Mouse (Mus musculus) brain, embryonic 14.5 days (tissue): Measurements from ENCODE around the gene Frmd4b. TPM values are rescaled to one million over a fixed set of nuclear protein-coding genes. Genes with fewer than 3 reads are reported as not detected.

Experiments
- DNase-seq: peaks from one replicate; pipeline ENCODE4 v3.0.0-alpha.2; 2011; ENCODE audit warnings: low read depth
- CTCF ChIP-seq: fragments of 200-500 bp; IDR thresholded peaks from 2 replicates; pipeline ENCODE4 v1.5.1; 2012; ENCODE audit warnings: inconsistent platforms, mild to moderate bottlenecking, moderate library complexity, borderline replicate concordance; ENCODE audit not compliant: insufficient read depth, insufficient read length; ENCODE audit errors: extremely low read depth
- POLR2A ChIP-seq: fragments of 200-500 bp; IDR thresholded peaks from 2 replicates; pipeline ENCODE4 v1.6.1; 2012; ENCODE audit warnings: mild to moderate bottlenecking, inconsistent platforms, borderline replicate concordance; ENCODE audit not compliant: poor library complexity, insufficient read depth, insufficient read length, severe bottlenecking; ENCODE audit errors: extremely low read depth
- polyA plus RNA-seq: library from polyadenylated mRNA; depleted of rRNA; stranded (reverse); fragments of >200 nt; gene quantifications from 2 replicates; pipeline ENCODE4 v1.2.3, GENCODE M21; 2012

Frmd4b gene
- polyA plus RNA-seq, 1 experiment = 32.7 TPM

DNA sequence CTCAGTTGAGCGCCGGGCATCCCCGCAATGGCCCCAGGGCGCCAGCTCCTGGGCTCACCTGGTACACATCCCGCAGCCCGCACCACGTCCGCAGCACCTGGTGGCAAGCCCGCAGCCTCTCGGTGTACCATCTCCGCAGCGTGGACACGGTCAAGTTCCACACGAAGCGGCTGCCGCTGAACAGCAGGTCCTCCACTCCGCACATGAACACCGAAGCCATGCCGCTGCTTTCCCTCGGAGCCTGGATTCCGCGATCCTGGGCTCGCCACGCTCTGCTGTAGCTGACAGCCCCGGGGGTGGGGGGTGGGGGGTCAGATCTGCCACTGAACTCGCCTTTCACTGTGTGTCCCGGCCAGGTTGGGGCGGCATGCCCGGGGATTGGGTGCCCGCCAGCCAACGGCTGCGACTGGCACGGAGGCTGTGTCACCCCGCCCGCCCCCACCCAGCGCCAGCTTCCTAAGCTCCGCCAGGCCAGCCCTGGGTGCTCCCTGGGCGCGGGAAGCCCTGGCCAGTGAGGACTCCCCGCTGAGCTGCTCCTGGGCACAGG, 129.7 kb downstream of the Frmd4b start:
- TF ChIP-seq POLR2A = no peak
- TF ChIP-seq CTCF = no peak
- peak; percentile 65 for DNase-seq

DNA sequence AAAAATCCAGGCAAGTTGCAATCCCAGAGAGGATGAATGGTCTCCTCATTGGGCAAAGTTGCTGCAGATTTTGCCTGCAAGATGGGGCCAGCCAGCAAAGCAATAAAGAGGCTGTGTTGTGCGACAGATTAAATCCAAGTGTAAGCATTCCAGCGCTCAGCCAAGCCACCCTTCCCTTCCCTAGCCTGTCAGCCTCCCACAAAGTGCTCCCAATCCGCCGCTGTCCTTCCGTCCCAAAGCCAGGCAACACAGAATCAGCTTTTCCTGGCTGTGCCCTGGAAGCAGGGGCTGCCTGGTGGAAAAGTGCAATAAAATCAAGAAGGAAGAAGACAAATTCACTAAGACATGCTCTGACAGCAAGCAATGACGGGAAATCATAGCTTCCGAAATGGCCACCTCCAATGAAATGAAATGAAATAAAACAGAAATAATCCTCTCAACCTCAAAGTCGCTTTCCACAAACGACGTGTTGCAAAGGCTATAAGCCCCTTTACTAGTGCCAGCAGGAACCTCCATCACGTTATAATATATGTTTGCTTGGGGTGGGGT, 130.5 kb downstream of the Frmd4b start:
- peak; percentile 38 for DNase-seq
- TF ChIP-seq POLR2A (no peak), CTCF (no peak)

DNA sequence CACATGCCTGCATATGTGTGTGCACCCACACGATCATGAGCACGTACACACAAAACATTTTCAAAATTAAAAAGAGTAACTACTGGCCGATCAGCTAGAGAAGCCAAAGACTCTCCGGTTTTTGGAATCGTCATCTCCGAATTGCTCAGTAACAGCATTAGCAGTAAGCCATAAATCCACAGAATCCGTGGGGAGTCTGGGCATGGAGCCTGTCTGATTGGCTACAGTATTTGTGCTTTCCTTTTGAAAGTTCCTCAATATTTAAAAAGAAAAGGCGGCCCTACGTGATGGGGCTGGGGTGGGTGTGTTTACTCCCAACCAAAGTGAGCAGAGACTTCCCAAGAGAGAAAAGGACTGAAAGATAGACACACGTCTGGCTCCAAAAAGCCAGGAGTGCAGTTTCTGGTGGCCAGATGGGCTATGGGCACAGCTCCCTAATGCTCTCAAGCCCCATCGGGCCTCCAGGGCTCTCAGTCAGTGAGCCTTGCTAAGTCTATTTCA, 131.4 kb downstream of the Frmd4b start:
- no peak for DNase-seq

DNA sequence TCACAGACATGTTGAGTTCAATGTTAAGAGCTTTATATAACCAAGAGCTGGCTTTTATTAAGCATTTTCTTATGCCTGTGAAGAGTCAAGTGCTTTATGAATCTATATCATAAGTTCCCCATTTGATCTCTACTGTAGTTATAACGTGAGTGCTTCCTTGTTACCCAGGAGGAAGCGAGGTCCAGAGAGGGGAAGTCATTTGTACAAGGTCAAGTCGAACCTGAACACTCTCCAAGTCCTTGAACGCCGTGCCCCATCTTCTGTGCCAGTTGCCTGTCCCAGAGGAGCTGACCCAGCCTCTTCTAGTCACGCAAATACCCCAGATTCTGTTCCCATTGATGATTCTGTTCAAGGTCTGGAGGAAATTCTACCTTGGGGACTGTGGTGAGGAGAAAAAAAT, 135.4 kb downstream of the Frmd4b start:
- TF ChIP-seq POLR2A (no peak), CTCF (no peak)
- no peak for DNase-seq

More for the DNA sequence above, 131.4 kb downstream of the Frmd4b start:
- TF ChIP-seq CTCF = no peak
- TF ChIP-seq POLR2A = no peak

DNA sequence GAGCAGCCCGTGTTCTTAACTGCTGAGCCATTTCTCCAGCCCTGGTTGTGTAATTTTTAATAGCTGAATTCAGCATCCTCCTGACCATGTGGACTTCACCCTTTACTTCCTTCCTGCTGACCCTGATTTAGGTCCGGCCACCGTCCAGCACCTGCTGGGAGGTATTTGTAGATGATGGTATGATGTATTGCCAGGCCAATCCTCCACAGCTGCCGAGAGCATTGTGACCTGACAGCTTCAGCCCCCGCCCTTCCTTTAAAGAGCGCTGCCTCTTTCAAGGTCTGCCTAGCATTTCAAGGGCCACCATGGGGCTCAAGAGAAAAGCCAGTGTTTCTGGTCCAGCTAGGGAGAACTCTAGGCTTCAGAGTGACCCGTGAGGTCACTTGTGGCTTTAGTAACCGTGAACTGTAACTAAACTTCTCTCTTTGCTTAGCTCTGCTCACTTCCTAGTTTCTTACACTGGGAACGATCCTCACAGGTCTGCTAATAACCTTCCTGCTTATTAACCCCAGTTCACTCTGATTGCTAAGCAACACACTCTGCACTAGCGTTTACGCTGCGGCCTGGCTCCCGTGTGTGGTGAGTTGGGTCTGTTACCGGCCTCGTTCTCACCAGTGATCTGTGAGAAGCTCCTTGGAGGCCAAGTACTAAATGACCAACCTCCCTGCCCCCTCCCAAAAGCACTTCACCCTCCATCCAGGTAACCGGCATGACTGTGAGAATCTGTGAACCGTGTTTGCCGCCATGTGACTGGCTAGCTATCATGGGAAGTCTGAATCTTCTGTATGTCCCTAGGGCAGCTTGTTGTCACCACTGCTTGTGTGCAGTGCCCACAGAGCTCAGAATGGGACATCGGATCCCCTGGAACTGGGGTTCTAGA, 138.1 kb downstream of the Frmd4b start:
- DNase-seq = no peak
- TF ChIP-seq CTCF (no peak), POLR2A (no peak)

DNA sequence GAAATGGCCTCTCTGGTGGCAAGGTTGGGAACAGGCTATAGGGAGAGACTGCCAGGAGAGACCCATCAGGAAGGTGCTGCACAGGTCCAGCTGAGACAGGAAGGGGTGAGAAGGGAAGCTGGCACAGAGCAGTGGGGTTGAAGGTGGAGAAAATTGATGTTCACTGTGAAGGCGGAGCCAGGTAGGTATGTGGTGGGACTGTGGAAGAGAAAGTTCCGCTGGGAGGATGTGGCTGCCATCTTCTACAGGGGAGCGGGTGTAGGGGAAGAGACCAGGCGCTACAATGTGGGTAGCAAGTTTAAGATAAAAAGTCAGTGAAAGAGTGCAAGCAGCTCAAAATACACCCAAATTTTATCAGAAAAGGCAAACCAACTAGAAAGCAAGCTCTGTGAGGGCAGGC, 143.7 kb downstream of the Frmd4b start:
- no peak for DNase-seq
- no peak for TF ChIP-seq CTCF
- TF ChIP-seq POLR2A = no peak

DNA sequence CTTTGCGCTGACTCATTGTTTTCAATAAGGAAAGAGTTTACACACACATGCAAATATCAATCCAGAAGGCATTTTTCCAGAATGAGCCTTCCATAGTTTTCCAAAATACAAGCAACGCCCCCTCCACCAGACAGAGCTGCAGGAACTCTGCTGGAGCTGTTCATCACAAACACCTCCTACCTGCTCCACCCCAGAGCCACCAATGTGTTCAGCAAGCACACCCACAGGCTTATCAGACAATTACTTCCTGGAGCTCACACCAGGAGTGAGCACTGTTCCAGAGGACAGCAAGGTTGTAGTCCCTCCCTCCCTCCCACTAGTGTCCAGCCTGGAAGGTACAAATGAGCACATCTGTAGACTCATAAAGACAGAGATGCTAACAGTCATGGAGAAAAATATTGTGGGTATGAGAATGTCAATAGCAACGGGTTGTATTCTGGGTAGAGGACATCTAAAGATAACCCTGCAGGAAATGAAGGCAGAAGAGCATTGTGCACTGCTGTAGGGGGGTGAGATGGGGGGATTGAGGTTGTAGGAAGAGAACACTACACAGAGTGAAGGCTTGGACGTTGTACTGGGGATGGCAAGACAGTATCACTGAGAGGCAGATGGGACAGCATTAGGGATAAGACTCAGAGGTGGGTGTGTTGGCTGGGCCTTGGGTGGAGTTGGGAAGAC, 144.3 kb downstream of the Frmd4b start:
- TF ChIP-seq CTCF = no peak
- TF ChIP-seq POLR2A = no peak
- no peak for DNase-seq

DNA sequence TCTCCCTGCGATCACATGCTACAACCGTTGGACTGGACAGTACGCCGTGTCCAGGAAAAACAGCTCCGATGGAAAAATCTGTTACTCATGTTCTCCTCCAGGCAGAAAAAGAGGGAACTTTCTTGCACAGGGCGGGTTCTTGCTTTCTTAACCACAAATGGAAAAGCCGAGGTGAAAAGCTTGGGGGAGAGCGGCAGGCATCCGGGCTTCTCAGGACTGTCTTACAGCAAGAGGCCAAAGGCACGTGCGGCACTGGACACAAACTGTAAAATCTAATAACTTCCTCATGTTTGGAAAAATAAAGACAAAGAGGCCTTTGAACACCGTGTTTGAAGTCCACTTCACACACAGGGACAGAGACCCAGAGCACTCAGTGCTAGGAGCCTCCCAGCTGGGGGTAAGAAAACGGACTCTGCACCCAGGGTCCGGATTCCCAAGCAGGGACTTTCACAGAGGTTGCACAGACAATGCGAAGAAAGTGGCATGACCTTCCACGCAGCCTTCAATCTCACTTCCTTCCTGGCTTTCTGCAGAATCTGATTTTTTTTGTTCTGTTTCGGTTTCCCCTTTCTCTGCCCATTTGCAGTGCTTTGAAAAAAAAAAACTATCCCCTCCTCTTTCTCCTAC, 153.3 kb downstream of the Frmd4b start:
- peak; percentile 25 for DNase-seq

DNA sequence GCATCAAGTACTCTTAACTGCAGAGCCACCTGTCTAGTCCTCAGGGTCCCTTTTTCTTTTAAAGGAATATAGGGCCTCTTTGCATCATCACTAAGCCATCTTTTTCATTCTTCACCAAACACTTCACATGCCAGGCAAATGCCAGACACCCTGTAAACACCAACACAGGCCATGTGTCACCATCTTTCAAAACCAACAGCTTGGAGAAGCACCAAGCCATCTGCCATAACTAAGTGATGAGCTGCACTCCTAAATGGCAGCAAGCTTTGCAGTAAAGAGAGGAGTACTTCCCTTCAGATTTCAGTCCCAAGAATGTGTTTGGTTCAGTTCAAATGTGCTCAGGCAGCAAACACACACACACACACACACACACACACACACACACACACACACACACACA, 154.9 kb downstream of the Frmd4b start:
- TF ChIP-seq CTCF = no peak
- no peak for TF ChIP-seq POLR2A

More for the DNA sequence above, 153.3 kb downstream of the Frmd4b start:
- TF ChIP-seq CTCF = no peak

DNA sequence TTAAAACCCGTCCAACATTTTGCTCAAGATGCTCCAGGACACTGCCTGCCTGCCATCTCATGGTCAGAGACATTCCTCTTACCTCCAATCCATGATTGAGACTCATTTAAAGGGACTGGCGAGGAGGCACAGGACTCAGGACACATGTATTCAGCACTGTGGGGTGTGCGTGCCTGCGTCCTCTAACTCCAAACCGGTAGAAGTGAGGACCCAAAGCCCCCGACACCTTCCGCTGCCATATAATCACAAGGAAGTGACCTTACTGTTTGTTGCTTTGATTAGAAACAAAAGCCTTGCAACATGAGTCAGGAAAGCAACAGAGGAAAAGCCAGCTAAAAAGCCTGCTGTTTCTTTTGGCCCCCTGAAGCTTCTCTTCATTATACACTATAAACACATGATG, 158.2 kb downstream of the Frmd4b start:
- TF ChIP-seq POLR2A (no peak), CTCF (no peak)
- DNase-seq = no peak

More for the DNA sequence above, 154.9 kb downstream of the Frmd4b start:
- peak; percentile 84 for DNase-seq

DNA sequence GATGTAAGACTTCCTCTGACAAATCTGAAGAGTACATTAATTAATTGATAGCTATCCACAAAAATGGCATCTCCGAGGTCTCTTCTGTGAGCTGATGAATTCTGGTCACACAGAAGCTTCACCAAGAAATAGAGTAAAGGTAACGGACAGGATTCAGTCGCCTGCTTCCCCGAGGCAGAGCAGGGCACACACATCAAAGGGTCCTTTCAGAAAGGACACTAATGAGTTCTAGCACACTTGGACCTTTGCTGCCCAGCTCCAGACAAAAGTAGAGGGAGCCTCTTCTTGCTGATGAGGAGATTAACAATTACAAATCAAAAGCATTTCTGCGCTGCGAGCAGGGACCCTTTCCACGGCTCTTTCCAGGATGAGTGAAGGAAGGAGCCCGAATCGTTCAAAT, 159.0 kb downstream of the Frmd4b start:
- TF ChIP-seq CTCF = no peak
- TF ChIP-seq POLR2A = no peak
- DNase-seq = no peak

DNA sequence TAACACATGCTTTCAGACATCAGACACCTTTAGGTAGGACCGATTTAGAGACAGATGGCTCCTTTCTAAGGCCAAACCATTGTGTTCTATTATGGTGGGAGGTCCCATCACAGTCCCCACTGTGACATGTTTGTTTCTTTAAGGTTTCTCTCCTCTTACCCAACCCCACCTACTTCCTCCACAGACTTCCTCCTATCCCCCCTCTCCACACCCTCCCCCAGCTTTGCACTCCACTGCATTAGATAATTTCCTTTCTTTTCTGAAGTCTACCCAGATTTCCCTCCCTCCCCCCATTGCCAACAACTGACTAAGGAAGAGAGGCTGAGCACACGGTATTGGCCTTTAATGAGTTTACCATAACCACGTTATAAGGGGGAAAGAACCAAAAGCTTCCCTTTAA, 159.4 kb downstream of the Frmd4b start:
- TF ChIP-seq POLR2A (no peak), CTCF (no peak)
- DNase-seq = peak; percentile 65
